Mouse (Mus musculus): ENCODE measurements around the gene Ctnnd2.

Gene Ctnnd2

DNA sequence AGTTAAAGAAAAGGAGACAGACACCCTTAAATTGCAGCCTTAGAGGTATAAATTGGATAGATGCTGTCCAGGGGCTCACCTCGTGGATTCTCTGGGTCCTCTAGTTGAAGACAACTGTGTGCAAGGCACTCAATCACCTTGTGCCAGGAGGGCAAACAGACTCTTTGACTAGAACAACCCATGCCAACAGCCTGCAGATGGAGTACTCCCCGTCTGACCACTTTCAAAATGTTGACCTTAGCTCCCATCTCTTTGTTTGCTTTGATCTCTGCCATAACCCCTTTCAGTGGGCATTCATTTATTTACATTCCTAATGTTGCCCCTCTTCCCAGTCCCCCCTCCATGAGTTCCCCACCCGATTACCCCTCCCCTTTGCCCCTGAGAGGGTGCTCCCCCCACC, 891.3 kb downstream of the Ctnnd2 start:
- DNase-seq (ENCODE audit: low read depth, low spot score) = no peak

DNA sequence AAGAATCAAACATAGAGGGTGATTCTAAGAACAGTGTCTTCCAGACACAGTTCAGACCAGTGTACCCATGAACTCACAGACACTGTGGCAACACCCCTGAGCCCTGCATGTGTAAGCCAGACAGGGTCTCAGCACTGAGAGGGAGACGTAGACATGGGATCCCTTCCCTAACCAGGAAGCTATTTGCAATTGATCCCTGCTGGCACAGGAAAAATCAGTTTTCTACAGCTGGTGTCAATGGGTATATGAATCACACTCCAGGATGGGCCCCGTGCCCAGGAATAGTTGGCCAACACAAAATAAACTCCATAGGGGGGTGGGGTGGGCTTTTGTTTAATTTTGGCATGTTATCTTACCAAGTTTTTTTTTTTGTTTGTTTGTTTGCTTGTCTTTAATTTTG, 895.7 kb downstream of the Ctnnd2 start:
- DNase-seq (ENCODE audit: low read depth, low spot score) = no peak

DNA sequence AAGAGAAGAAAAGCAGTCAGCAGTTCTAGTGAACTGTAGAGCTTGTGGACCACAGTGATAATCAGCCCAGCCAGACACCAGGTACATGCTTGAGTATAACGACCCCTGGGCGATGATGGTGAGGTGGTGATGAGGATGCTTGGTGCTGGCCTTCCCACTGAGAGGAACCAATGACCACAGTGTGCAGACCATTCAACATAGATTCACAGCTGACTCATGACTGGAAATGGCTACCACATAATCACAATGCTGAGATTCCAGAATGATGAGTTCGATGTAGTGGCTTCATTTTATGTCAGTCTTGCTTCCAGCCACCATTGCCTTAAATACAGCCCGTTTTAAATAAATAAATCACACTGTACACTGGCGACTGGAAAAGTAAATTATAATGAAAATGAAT, 897.9 kb downstream of the Ctnnd2 start:
- no peak for DNase-seq (ENCODE audit: low read depth, low spot score)

Measured in WW6 (cell line).